Mouse (Mus musculus) retina, postnatal 1 day (tissue): ENCODE data around the gene Fitm1.
A peak's percentile ranks its signal among the peaks of the same experiment; 100 is the strongest.

Experiments used
- DNase-seq: peaks from one replicate; pipeline ENCODE4 v3.0.0-alpha.2; 2012

Gene Fitm1

DNA sequence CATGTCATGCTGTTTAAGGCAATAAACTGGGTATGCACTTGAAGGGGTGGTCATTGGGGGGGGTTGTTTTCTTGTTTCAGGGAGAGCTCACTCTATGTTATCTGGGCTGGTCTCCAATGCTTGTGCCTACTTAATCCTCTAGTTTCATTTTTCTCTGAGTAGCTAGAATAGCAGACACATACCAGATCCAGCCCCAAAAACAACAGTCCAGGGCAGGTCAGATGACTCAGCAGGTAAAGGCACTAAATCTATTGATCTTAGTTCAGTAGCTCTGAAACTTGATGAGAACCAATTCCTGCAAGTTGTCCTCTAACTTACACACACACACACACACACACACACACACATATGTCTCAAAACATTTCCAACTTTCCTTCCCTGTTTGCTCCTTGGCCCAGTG lies 3.7 kb upstream of the Fitm1 start:
- DNase-seq, result no peak

GRCm38 (mm10) chr14:55575711-55576110 lies 294 bp downstream of the Fitm1 start:
- no peak for DNase-seq

DNA sequence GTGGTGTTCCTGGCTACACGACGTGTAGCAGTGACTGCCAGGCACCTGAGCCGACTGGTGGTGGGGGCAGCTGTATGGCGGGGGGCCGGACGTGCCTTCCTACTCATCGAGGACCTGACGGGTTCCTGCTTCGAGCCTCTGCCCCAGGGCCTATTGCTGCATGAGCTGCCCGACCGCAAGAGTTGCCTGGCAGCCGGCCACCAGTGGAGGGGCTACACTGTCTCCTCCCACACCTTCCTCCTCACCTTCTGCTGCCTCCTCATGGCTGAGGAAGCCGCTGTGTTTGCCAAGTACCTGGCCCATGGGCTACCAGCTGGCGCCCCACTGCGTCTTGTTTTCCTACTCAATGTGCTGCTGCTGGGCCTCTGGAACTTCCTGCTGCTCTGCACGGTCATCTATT lies 959 bp downstream of the Fitm1 start:
- DNase-seq, result no peak

DNA sequence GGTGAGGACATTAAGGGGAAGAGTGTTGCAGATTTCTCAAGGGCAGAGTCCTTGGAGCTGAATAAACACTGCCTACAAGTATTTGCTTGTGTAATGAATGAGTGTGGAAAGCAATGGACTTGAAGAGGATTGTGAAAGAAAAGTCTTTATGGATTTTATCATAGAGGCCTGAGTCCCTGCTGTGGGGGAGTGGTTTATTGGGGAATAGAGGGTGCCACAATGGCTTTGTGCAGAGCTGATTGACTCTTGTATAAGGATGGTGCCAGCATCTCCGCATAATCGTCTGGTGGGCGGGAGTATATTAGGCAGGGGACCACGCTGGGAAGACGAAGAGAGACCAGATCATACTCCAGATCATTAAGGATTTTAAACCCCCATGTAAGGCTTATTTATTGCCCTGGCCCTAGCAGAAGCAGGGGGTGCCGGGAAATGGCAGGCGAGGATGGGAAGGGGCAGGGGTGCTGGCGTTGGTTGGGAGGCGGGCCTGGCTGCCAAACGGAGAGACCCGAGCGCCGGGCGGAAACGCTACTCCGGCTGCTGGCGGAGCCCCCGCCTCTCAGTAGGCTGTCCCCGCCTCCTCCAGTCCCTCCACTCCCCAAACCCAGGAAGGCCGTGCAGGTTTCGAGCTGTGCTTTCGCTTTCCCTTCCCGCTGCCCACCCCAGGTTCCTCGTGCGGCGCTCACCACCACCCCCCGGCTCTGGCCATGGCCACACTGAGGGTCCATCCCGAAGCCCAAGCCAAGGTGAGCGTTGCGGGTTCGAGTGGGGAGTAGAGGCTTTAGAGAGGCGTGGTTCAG lies 2.7 kb downstream of the Fitm1 start, which contains the start of gene Psme1:
Gene Psme1, plus strand, starts transcription at position 253 of the 797 bp plus-strand sequence.
- DNase-seq, result peak; percentile 86

GRCm38 (mm10) chr14:55578668-55579269 lies 3.4 kb downstream of the Fitm1 start:
- no peak for DNase-seq

DNA sequence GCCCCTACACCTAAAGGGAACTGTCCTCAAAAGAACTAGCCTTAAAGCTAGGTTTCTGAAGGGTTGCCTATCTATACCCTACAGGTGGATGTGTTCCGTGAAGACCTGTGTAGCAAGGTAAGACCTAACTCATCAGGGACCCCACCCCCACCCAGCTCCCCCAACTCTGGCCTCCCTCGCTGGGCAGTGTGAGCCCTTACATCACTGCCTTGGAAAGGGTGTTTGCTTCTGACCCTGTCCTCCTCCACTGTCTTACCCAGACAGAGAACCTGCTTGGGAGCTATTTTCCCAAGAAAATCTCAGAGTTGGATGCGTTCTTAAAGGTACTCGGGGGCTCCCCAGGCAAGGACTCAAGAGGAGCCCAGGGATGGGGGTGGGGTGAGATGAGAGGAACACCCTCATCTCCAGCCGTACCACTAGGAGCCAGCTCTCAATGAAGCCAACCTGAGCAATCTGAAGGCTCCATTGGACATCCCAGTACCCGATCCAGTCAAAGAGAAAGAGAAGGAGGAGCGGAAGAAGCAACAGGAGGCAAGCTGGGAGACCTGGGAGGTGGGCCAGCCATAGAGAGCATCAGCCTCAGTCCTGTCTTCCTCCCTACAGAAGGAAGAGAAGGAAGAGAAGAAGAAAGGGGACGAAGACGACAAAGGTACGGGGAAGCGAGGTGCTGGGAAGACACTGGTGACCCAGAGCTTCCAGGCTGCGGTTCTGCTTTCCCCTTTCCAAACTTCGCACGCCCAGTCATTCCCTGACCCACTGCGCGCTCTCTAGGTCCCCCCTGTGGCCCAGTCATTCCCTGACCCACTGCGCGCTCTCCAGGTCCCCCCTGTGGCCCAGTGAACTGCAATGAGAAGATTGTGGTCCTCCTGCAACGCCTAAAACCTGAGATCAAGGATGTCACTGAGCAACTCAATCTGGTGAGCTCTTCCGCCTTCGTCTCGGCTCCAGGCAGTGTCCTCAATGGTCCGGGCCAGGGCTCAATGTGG lies 4.4 kb downstream of the Fitm1 start:
- DNase-seq, result no peak

DNA sequence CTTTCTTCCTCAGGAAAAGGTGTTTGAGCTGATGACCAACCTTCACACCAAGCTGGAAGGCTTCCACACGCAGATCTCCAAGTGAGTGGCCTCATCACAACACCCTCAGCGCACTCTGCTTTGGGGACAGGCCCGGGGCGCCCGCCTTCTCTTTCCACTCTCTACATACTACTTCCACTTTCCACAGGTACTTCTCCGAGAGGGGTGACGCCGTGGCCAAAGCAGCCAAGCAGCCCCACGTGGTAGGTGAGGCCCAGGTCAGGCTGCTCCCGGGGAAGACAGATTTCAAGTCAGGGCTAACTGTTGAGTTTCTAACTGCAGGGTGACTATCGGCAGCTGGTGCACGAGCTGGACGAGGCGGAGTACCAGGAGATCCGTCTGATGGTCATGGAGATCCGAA lies 5.3 kb downstream of the Fitm1 start:
- no peak for DNase-seq

DNA sequence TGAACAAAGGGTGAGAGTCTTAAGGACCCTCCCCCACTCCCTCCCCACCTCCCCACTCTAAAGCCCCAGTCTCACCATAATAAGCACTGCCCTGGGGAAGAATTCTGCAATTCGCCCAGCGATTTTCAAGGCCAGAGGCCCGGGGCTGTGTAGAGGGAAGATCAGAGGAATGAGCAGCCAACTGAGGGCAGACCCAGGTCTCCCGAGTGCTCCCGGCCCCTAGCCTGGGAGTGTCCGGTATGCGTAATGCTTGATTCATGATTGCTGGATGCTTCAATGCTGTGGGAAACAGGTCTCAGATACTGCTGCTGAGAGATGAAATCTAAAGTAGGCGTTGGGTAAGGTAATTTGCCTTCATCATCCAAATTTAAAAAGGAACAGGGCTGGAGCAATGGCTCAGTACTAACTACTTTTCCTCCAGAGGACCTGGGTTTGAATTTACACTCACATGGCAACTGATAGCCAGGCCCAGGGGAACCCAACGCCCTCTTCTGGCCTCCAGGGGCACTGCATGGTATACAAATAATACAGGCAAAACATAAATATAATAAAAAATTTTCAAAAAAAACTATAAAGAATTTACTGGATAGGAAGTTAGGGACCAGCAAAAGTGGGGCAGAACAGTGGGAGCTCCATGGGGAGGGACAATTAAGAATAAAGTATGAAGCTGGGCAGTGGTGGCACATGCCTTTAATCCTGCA lies 6.7 kb downstream of the Fitm1 start:
- no peak for DNase-seq

DNA sequence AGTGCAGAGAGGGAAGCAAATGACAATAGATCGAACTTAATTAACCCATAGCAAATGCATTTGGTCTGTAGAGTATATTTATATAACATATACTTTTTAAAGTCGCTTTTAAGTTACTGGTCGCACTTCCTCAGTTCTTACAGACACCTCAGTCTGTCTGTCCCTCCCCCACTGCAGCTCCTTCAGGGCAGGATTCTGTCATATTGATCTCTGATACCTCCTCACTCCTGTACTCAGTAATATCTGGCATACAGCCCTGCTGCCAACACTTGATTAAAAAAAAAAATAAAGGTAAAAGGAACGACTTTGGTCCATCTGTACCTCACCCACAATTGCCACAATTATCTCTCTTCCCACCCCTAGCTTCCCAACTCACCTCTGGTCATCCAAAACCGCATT lies 8.9 kb downstream of the Fitm1 start:
- no peak for DNase-seq

- peak; percentile 69 for DNase-seq
Observed at GRCm38 (mm10) chr14:55584702-55585565, 9.5 kb downstream of the Fitm1 start, which contains the start of gene Emc9. Gene Emc9 (minus strand): TSS chr14:55585302.

DNA sequence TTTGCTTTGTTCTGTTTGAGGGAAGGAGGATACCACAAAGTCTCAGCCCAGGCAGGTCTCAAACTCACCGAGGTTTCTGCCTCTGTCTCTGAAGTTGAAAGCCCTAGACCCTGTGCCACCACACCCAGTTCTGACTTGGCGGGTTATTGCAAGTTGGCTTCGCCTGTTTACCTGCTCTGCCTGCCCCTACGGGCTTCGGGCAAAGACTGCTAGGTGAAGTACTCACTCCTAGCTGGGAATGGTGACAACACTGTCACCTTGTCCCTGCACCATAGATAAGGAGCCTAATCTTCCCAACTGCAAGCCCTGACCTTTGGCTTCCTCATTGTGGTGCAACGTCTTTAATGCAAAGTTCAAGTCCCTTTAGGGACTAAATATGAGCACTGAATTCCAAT lies 10.1 kb downstream of the Fitm1 start:
- DNase-seq, result no peak

- peak; percentile 8 for DNase-seq
Observed at GRCm38 (mm10) chr14:55586149-55586548, 10.7 kb downstream of the Fitm1 start.

DNA sequence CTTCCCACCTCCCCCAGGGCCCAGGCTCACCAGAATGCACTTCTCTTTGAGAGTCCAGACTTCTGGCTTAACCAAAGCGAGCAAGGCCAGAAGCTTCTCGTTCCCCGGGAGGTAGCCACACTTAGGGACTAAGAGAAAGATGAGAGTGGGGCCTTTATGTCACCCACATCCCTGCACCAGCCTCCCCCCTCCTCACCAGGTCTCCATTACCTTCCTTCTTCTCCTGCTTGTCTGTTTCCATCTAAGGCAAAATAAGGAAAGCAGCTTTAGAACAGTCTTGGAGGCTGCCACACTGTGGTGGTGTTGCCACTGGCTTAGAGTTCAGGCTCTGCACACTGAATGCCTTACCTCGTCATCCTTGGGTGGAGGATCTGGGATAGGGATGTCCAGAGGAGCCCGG lies 13.9 kb downstream of the Fitm1 start:
- no peak for DNase-seq

GRCm38 (mm10) chr14:55589771-55590448 lies 14.5 kb downstream of the Fitm1 start:
- no peak for DNase-seq

GRCm38 (mm10) chr14:55590748-55591330 lies 15.4 kb downstream of the Fitm1 start, which contains the start of gene Psme2:
Gene Psme2 (minus strand): TSS chr14:55591113.
- peak; percentile 98 for DNase-seq

DNA sequence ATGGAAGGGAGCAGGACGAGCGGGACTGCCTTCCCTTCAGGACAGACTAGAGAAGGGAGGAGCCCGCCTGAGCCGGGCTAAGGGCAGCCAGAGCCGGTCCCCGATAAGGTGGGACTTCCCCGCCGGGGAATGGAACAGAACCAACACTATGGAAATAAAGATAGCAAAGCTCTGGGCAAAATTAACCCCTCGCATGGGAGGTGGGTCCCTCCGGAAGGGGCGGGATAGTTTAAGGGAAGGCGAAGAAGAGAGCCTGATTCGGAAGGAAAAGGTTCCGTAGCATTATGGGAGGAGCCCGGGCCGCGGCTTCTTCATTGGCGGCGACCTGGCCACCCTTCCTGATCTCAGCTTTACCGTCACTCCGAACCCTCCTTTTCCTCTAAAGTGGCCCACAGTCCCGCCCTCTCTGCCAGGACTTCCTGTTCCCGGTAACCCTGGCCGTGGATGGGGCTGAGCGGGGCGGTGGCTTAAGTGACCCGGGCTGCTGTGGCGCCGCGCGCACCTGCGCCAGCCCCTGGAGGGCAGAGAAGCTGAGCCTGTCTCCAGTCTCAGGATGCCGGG lies 16.0 kb downstream of the Fitm1 start, which contains the start of gene Rnf31:
Gene Rnf31, plus strand, starts transcription at position 378 of the 561 bp plus-strand sequence.
- DNase-seq, result peak; percentile 97

- DNase-seq, result peak; percentile 13
Observed at GRCm38 (mm10) chr14:55592226-55592625, 16.8 kb downstream of the Fitm1 start.

- no peak for DNase-seq
Observed at GRCm38 (mm10) chr14:55596036-55596690, 20.7 kb downstream of the Fitm1 start.
